Mouse (Mus musculus): ENCODE data around the gene Mpo. TPM values are rescaled to one million over a fixed set of nuclear protein-coding genes. Genes with fewer than 3 reads are reported as not detected.
A peak's percentile ranks its signal among the peaks of the same experiment; 100 is the strongest.

Mpo gene
- total and polyA plus RNA-seq, 3 experiments, result 0.13 TPM; not detected in 2

DNA sequence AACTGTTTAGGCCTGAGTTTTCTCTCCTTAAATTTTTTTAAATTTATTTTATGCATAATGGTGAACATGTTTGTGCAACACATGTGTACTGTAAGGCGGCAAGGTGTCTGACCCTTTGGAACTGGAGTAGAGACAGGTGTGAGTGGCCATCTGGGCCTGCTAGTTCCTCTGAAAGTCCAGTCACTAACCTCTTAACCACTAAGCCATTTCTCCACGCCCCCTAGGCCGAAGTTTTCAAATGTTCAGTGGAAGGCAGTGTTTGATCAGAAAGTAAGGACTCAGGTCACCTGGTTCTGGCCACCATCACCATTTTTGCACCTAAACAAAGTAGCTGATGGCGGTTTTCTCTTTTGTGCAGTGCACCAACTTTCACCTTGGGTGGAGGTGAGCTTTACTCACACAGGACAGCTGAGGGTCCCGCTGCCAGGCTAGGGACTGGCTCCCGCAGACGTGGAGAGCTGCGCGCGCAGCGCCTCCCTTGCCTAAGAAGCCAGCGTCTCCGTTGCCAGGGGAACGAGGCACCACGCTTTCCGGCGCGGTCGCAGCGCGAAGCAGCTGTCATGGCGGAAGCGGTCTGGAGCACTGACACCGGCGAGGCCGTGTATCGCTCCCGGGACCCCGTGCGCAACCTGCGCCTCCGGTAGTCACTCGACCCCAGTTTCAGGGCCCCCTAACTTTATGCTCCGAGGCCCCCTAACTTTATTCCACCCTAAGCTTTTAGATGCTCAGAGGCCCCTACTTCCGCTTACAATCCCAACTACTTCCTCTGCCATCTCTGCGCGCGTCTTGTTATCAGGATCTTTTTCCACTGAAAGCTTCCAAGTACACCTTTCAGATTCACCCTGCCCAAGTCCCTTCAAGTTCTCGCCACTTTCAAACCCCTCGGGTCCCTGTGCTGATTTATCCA, 59.6 kb downstream of the Mpo start, which contains the start of gene Mks1 (continued):
- peak; percentile 100 for TF ChIP-seq MXI1 (IDR thresholded peaks at IDR 0.05; ENCODE audit: low read depth, low read length)
- no peak for TF ChIP-seq GABPA (IDR thresholded peaks at IDR 0.05; ENCODE audit: low read depth, low read length)
- peak; percentile 63 to 83 for TF ChIP-seq POLR2A (IDR thresholded peaks at IDR 0.05; ENCODE audit: control insufficient read depth in 1 of 2, insufficient read depth in 1 of 2, low read depth in 1 of 2, low read length in 2 of 2, poor library complexity in 1 of 2)
- peak; percentile 88 for TF ChIP-seq ELF1 (IDR thresholded peaks at IDR 0.05; ENCODE audit: low read depth, low read length)

DNA sequence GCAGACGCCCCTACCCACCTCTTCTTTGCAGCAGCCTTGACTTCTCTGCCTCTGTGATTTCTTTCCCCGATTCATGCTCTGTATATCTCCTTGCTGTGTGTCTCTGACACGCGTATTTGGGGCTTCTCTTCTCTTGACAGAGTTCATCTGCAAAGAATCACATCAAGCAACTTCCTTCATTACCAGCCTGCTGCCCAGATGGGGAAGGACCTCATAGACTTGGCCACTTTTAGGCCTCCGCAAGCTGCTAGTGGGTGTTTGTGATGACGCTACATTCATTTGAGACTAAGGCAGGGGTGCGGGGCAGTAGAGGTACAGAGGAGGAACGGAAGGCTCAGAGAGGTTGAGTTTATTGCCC, 60.2 kb downstream of the Mpo start:
- Histone ChIP-seq H3K27me3 (ENCODE audit: control insufficient read depth in 1 of 2, insufficient read depth in 2 of 2, low read length in 2 of 2) (no peaks in the 10 kb centered on the region), H3K4me1 (ENCODE audit: control insufficient read depth in 1 of 2, insufficient read depth in 2 of 2, low read length in 2 of 2) (peaks cover 0 to 7% of the 10 kb centered on the region in 2 experiments; a peak in 1 of 4 replicates)

More for the DNA sequence above, 60.2 kb downstream of the Mpo start:
- Histone ChIP-seq H3K9me3 (replicated peaks; ENCODE audit: insufficient read depth, low read length) (no peaks in the 10 kb centered on the region), H3K27ac (ENCODE audit: control insufficient read depth, low read depth, low read length) (no peak overlapping the region), H3K36me3 (ENCODE audit: control insufficient read depth in 1 of 2, insufficient read depth in 2 of 2, low read length in 2 of 2) (peaks cover 0 to 6% of the 10 kb centered on the region in 2 experiments; a peak in 1 of 4 replicates), H3K9ac (ENCODE audit: control insufficient read depth, low read depth, low read length, poor library complexity, severe bottlenecking) (peak overlapping the region; percentile 69), H3K4me3 (ENCODE audit: control insufficient read depth in 1 of 2, insufficient read depth in 1 of 2, low read depth in 2 of 2, low read length in 2 of 2) (peak overlapping the region; percentile 59 to 67), H3K79me2 (ENCODE audit: control insufficient read depth, insufficient read depth, low read length, poor library complexity) (no peaks in the 10 kb centered on the region; the same call in 1 of the 2 replicates)
- no peak for TF ChIP-seq TCF12 (IDR thresholded peaks at IDR 0.05; ENCODE audit: low read depth, low read length)
- no peak for TF ChIP-seq POLR2AphosphoS5 (IDR thresholded peaks at IDR 0.05; ENCODE audit: borderline replicate concordance, low read depth, low read length)
- no peak for TF ChIP-seq UBTF (IDR thresholded peaks at IDR 0.05; ENCODE audit: borderline replicate concordance, insufficient read depth, low read depth, low read length)
- DNase-seq (ENCODE audit: low read depth, low spot score), result no peak

Other genes starting within 250 kb of the Mpo start
- gene Gm11492, start 226.9 kb upstream of the Mpo start, total RNA-seq (2012; rRNA removed), result not detected in 2 replicates
- gene Gm11492, start 226.9 kb upstream of the Mpo start, polyA plus RNA-seq (2012; ENCODE audit: insufficient read depth in 1 of 2, insufficient read length in 2 of 2, low read depth in 1 of 2, low replicate concordance in 2 of 2, missing spikeins in 1 of 2), result not detected
- 1.0 and 1.5 TPM in 2 replicates for gene Sept4, start 224.7 kb upstream of the Mpo start, total RNA-seq (2012; rRNA removed)
- 1 to 10 TPM in 1 of 2 experiments, not detected in 1; 2.4 TPM for gene Sept4, start 224.7 kb upstream of the Mpo start, polyA plus RNA-seq (2012; ENCODE audit: insufficient read depth in 1 of 2, insufficient read length in 2 of 2, low read depth in 1 of 2, low replicate concordance in 2 of 2, missing spikeins in 1 of 2)
- gene Mtmr4, start 201.4 kb upstream of the Mpo start, total RNA-seq (2012; rRNA removed), result 25.0 and 32.4 TPM in 2 replicates
- 10 to 100 TPM in 1 of 2 experiments, not detected in 1; 25.9 TPM for gene Mtmr4, start 201.4 kb upstream of the Mpo start, polyA plus RNA-seq (2012; ENCODE audit: insufficient read depth in 1 of 2, insufficient read length in 2 of 2, low read depth in 1 of 2, low replicate concordance in 2 of 2, missing spikeins in 1 of 2)
- gene Hsf5, start 176.4 kb upstream of the Mpo start, total RNA-seq (2012; rRNA removed), result not detected in 2 replicates
- gene Hsf5, start 176.4 kb upstream of the Mpo start, polyA plus RNA-seq (2012; ENCODE audit: insufficient read depth in 1 of 2, insufficient read length in 2 of 2, low read depth in 1 of 2, low replicate concordance in 2 of 2, missing spikeins in 1 of 2), result under 1 TPM in 1 of 2 experiments, not detected in 1; 0.03 TPM
- gene Rnf43, start 130.9 kb upstream of the Mpo start, total RNA-seq (2012; rRNA removed), result 12.9 and 17.3 TPM in 2 replicates
- 10 to 100 TPM in 1 of 2 experiments, not detected in 1; 14.6 TPM for gene Rnf43, start 130.9 kb upstream of the Mpo start, polyA plus RNA-seq (2012; ENCODE audit: insufficient read depth in 1 of 2, insufficient read length in 2 of 2, low read depth in 1 of 2, low replicate concordance in 2 of 2, missing spikeins in 1 of 2)
- gene Supt4a, start 56.0 kb upstream of the Mpo start, total RNA-seq (2012; rRNA removed), result 301 and 332 TPM in 2 replicates
- 100 to 1,000 TPM in 1 of 2 experiments, not detected in 1; 223 TPM for gene Supt4a, start 56.0 kb upstream of the Mpo start, polyA plus RNA-seq (2012; ENCODE audit: insufficient read depth in 1 of 2, insufficient read length in 2 of 2, low read depth in 1 of 2, low replicate concordance in 2 of 2, missing spikeins in 1 of 2)
- 3.7 and 5.2 TPM in 2 replicates for gene Tspoap1, start 33.0 kb upstream of the Mpo start, total RNA-seq (2012; rRNA removed)
- 1 to 10 TPM in 1 of 2 experiments, not detected in 1; 8.6 TPM for gene Tspoap1, start 33.0 kb upstream of the Mpo start, polyA plus RNA-seq (2012; ENCODE audit: insufficient read depth in 1 of 2, insufficient read length in 2 of 2, low read depth in 1 of 2, low replicate concordance in 2 of 2, missing spikeins in 1 of 2)
- gene Lpo, start 34.7 kb downstream of the Mpo start, total RNA-seq (2012; rRNA removed), result not detected in 2 replicates
- gene Lpo, start 34.7 kb downstream of the Mpo start, polyA plus RNA-seq (2012; ENCODE audit: insufficient read depth in 1 of 2, insufficient read length in 2 of 2, low read depth in 1 of 2, low replicate concordance in 2 of 2, missing spikeins in 1 of 2), result not detected
- gene Mks1, start 59.6 kb downstream of the Mpo start, total RNA-seq (2012; rRNA removed), result 3.3 and 3.7 TPM in 2 replicates
- gene Mks1, start 59.6 kb downstream of the Mpo start, polyA plus RNA-seq (2012; ENCODE audit: insufficient read depth in 1 of 2, insufficient read length in 2 of 2, low read depth in 1 of 2, low replicate concordance in 2 of 2, missing spikeins in 1 of 2), result 1 to 10 TPM in 1 of 2 experiments, not detected in 1; 6.1 TPM
- not detected in 2 replicates for gene Epx, start 82.0 kb downstream of the Mpo start, total RNA-seq (2012; rRNA removed)
- under 1 TPM in 1 of 2 experiments, not detected in 1; 0.03 TPM for gene Epx, start 82.0 kb downstream of the Mpo start, polyA plus RNA-seq (2012; ENCODE audit: insufficient read depth in 1 of 2, insufficient read length in 2 of 2, low read depth in 1 of 2, low replicate concordance in 2 of 2, missing spikeins in 1 of 2)
- not detected in 2 replicates for gene Olfr462, start 98.7 kb downstream of the Mpo start, total RNA-seq (2012; rRNA removed)
- gene Olfr462, start 98.7 kb downstream of the Mpo start, polyA plus RNA-seq (2012; ENCODE audit: insufficient read depth in 1 of 2, insufficient read length in 2 of 2, low read depth in 1 of 2, low replicate concordance in 2 of 2, missing spikeins in 1 of 2), result not detected
- not detected in 2 replicates for gene Olfr463, start 103.8 kb downstream of the Mpo start, total RNA-seq (2012; rRNA removed)
- not detected for gene Olfr463, start 103.8 kb downstream of the Mpo start, polyA plus RNA-seq (2012; ENCODE audit: insufficient read depth in 1 of 2, insufficient read length in 2 of 2, low read depth in 1 of 2, low replicate concordance in 2 of 2, missing spikeins in 1 of 2)
- not detected in 2 replicates for gene Olfr464, start 127.4 kb downstream of the Mpo start, total RNA-seq (2012; rRNA removed)
- gene Olfr464, start 127.4 kb downstream of the Mpo start, polyA plus RNA-seq (2012; ENCODE audit: insufficient read depth in 1 of 2, insufficient read length in 2 of 2, low read depth in 1 of 2, low replicate concordance in 2 of 2, missing spikeins in 1 of 2), result not detected
- gene Dynll2, start 194.0 kb downstream of the Mpo start, total RNA-seq (2012; rRNA removed), result 30.7 and 38.6 TPM in 2 replicates
- 100 to 1,000 TPM in 1 of 2 experiments, 10 to 100 TPM in 1; 75.8 to 124 TPM for gene Dynll2, start 194.0 kb downstream of the Mpo start, polyA plus RNA-seq (2012; ENCODE audit: insufficient read depth in 1 of 2, insufficient read length in 2 of 2, low read depth in 1 of 2, low replicate concordance in 2 of 2, missing spikeins in 1 of 2)

Data from MEL (cell line).